Mouse (Mus musculus): ENCODE measurements around the gene Eloa.

GRCm38 (mm10) chr4:135995118-135995517 lies 26.4 kb downstream of the Eloa start:
- TF ChIP-seq CTCF (conservative IDR thresholded peaks at IDR 0.05; ENCODE audit: low read length) (no peak), NANOG (IDR thresholded peaks at IDR 0.05; ENCODE audit: borderline replicate concordance, low read length) (no peak), POU5F1 (IDR thresholded peaks at IDR 0.05; ENCODE audit: borderline replicate concordance, low read length) (no peak)

Data from E14TG2a.4 (cell line).